Mouse (Mus musculus) myocyte (in vitro differentiated cells): ENCODE data around the gene Morn3. TPM values are rescaled to one million over a fixed set of nuclear protein-coding genes. Genes with fewer than 3 reads are reported as not detected.

ENCODE experiments used
- H3K27me3 ChIP-seq: one replicate; pipeline ENCODE4 v1.6.1; 2011; ENCODE audit not compliant: control insufficient read depth, insufficient read depth, insufficient read length
- H3K36me3 ChIP-seq: one replicate; pipeline ENCODE4 v1.6.1; 2011; ENCODE audit not compliant: control insufficient read depth, insufficient read depth
- H3K4me2 ChIP-seq: one replicate; pipeline ENCODE4 v1.6.1; 2011; ENCODE audit warnings: low read depth, control low read depth
- H3K4me3 ChIP-seq: one replicate; pipeline ENCODE4 v1.5.1; 2011; ENCODE audit warnings: mild to moderate bottlenecking, control low read depth, moderate library complexity
- H3K79me2 ChIP-seq: one replicate; pipeline ENCODE4 v1.6.1; 2011; ENCODE audit not compliant: control insufficient read depth, insufficient read depth
- H3ac ChIP-seq: one replicate; pipeline ENCODE4 v1.6.1; 2011; ENCODE audit not compliant: control insufficient read depth, insufficient read length
- CEBPB ChIP-seq: IDR thresholded peaks from 2 replicates; pipeline ENCODE4 v1.6.1; 2011; ENCODE audit warnings: mild to moderate bottlenecking, moderate library complexity; ENCODE audit not compliant: poor library complexity, insufficient read depth, severe bottlenecking
- E2F4 ChIP-seq: IDR thresholded peaks from one replicate; pipeline ENCODE4 v1.6.1; 2011; ENCODE audit warnings: mild to moderate bottlenecking, control low read depth, moderate library complexity; ENCODE audit not compliant: insufficient read depth
- MAX ChIP-seq: IDR thresholded peaks from one replicate; pipeline ENCODE4 v1.6.1; 2011; ENCODE audit warnings: low read depth, mild to moderate bottlenecking, control low read depth
- MYOD1 ChIP-seq, 3 experiments: IDR thresholded peaks; one replicate each; pipeline ENCODE4 v1.6.1; 2011; ENCODE audit warnings: control low read depth in 2 of 3, low read depth in 2 of 3, mild to moderate bottlenecking in 2 of 3, moderate library complexity in 1 of 3; ENCODE audit not compliant: insufficient read length in 2 of 3, control insufficient read depth in 1 of 3
- MYOG ChIP-seq, 3 experiments: IDR thresholded peaks; one replicate each; pipeline ENCODE4 v1.6.1; 2011; ENCODE audit warnings: control low read depth in 2 of 3, low read depth in 2 of 3, mild to moderate bottlenecking in 2 of 3; ENCODE audit not compliant: insufficient read length in 2 of 3, control insufficient read depth in 1 of 3, insufficient read depth in 1 of 3
- POLR2A ChIP-seq: IDR thresholded peaks from one replicate; pipeline ENCODE4 v1.6.1; 2011; ENCODE audit warnings: low read depth, mild to moderate bottlenecking, control low read depth, moderate library complexity; ENCODE audit not compliant: insufficient read length
- POLR2AphosphoS2 ChIP-seq: IDR thresholded peaks from one replicate; pipeline ENCODE4 v1.6.1; 2011; ENCODE audit warnings: low read depth, control low read depth; ENCODE audit not compliant: insufficient read length
- REST ChIP-seq: IDR thresholded peaks from one replicate; pipeline ENCODE4 v1.6.1; 2011; ENCODE audit warnings: mild to moderate bottlenecking, control low read depth, moderate library complexity; ENCODE audit not compliant: insufficient read depth, insufficient read length
- SRF ChIP-seq: IDR thresholded peaks from one replicate; pipeline ENCODE4 v1.6.1; 2011; ENCODE audit warnings: low read depth; ENCODE audit not compliant: control insufficient read depth, insufficient read length
- TCF12 ChIP-seq: IDR thresholded peaks from one replicate; pipeline ENCODE4 v1.6.1; 2011; ENCODE audit warnings: mild to moderate bottlenecking, control low read depth; ENCODE audit not compliant: poor library complexity, insufficient read depth, severe bottlenecking
- TCF3 ChIP-seq: IDR thresholded peaks from one replicate; pipeline ENCODE4 v1.6.1; 2011; ENCODE audit warnings: low read depth, control low read depth; ENCODE audit not compliant: insufficient read length
- USF1 ChIP-seq: IDR thresholded peaks from one replicate; pipeline ENCODE4 v1.6.1; 2011; ENCODE audit warnings: low read depth, mild to moderate bottlenecking, control low read depth, moderate library complexity
- polyA plus RNA-seq: library from polyadenylated mRNA; unstranded; fragments of >200 nt; fragmentation: generic; extraction: Trizol; gene quantifications from one replicate; pipeline ENCODE4 v1.2.1, GENCODE M21; 2012; ENCODE audit warnings: missing spikeins

The Morn3 gene
- polyA plus RNA-seq, 1 experiment = not detected

DNA sequence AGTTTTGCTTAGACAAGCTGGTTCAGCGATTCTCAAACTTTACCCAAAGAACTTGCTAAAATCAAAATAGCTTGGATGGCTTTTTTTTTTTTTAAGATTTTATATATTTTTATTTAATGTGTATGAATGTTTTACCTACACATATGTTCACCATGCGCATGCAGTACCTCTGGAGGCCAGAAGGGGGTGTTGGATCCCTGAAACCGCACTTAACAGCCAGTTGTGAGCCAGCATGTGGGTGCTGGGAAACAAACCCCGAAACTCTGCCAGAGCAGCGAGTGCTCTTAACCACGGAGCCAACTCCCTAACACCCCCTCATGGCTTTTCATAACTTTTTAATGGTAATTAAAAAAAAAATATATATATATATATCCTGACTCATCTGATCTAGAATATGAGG is 36.0 kb downstream of the Morn3 start:
- Histone ChIP-seq H3K4me2 (no peak overlapping the region), H3K27me3 (no peaks in the 10 kb centered on the region), H3K79me2 (peaks cover 3% of the 10 kb centered on the region), H3ac (no peak overlapping the region), H3K36me3 (no peaks in the 10 kb centered on the region), H3K4me3 (no peak overlapping the region)
- TF ChIP-seq MYOD1 (IDR thresholded peaks at IDR 0.05; ENCODE audit: control insufficient read depth in 1 of 3, insufficient read length in 2 of 3, low read depth in 2 of 3) (no peak), REST (no peak), TCF3 (no peak), CEBPB (no peak), USF1 (no peak), TCF12 (no peak), POLR2AphosphoS2 (no peak), POLR2A (no peak), E2F4 (no peak), SRF (no peak), MYOG (IDR thresholded peaks at IDR 0.05; ENCODE audit: control insufficient read depth in 1 of 3, insufficient read depth in 1 of 3, insufficient read length in 2 of 3, low read depth in 2 of 3) (no peak), MAX (no peak)

DNA sequence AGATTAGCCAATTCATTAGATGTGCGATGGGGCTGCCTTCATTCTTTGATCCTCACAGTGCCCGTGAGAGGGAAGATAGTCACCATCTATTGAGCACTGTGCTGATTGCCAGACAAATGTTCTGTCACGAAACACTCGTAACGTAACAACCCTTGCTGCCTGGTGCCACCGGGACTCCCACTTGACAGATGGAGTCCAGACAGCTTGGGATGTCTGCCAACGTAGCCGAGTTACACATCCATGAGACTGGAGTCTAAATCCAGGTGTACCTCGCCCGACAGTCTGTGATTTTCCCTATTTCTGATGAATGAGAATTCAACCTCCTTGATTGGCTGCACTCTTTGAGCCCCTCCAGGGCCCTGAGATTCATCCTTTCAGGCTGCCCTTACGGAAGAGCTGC is 36.9 kb downstream of the Morn3 start:
- Histone ChIP-seq H3K4me3 (no peak overlapping the region), H3K79me2 (no peaks in the 10 kb centered on the region), H3ac (no peak overlapping the region), H3K4me2 (peak overlapping the region; percentile 77), H3K27me3 (no peaks in the 10 kb centered on the region), H3K36me3 (no peaks in the 10 kb centered on the region)
- TF ChIP-seq POLR2A (no peak), TCF12 (no peak), TCF3 (no peak), REST (no peak), USF1 (no peak), MAX (no peak), E2F4 (no peak), CEBPB (no peak), POLR2AphosphoS2 (no peak), MYOG (IDR thresholded peaks at IDR 0.05; ENCODE audit: control insufficient read depth in 1 of 3, insufficient read depth in 1 of 3, insufficient read length in 2 of 3, low read depth in 2 of 3) (peak in 1 of 3 experiments; percentile 6), MYOD1 (IDR thresholded peaks at IDR 0.05; ENCODE audit: control insufficient read depth in 1 of 3, insufficient read length in 2 of 3, low read depth in 2 of 3) (peak in 1 of 3 experiments; percentile 44), SRF (no peak)

DNA sequence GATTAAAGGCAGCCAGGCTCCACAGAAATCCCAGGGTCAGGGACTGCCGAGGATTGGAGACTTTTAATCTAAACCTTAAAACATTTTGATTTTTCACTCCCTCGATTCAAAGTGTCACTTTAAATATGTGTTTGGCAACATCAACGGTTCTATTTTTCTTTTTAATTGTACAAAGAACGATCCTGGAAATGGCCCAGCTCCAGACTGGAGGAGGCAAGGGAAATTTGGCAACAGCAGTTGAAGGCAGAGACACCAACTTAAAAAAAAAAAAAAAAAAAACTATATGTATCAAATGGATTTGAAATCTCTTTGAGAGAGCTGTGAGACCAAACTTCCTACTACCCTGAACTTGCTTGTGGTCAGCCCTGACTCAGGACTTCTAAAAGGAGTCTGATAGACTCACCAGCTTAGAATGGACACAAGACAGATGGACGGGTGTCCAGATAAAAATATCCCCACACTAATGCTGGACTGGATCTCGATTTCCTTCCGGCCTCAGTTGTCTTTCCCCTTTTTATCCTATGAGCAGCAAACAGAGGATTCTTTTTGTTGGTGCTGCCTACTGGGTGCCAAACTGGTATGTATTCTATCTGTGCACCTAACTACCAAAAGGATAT is 37.8 kb downstream of the Morn3 start:
- H3K79me2 ChIP-seq = no peaks in the 10 kb centered on the region
- no peak overlapping the region for H3K4me3 ChIP-seq
- no peaks in the 10 kb centered on the region for H3K36me3 ChIP-seq
- peak overlapping the region; percentile 77 for H3K4me2 ChIP-seq
- peak in 1 of 3 experiments; percentile 34 for TF ChIP-seq MYOD1 (IDR thresholded peaks at IDR 0.05; ENCODE audit: control insufficient read depth in 1 of 3, insufficient read length in 2 of 3, low read depth in 2 of 3)
- TF ChIP-seq SRF = no peak
- TF ChIP-seq MYOG (IDR thresholded peaks at IDR 0.05; ENCODE audit: control insufficient read depth in 1 of 3, insufficient read depth in 1 of 3, insufficient read length in 2 of 3, low read depth in 2 of 3) = peak in 1 of 3 experiments; percentile 44
- H3ac ChIP-seq = no peak overlapping the region
- H3K27me3 ChIP-seq = no peaks in the 10 kb centered on the region

DNA sequence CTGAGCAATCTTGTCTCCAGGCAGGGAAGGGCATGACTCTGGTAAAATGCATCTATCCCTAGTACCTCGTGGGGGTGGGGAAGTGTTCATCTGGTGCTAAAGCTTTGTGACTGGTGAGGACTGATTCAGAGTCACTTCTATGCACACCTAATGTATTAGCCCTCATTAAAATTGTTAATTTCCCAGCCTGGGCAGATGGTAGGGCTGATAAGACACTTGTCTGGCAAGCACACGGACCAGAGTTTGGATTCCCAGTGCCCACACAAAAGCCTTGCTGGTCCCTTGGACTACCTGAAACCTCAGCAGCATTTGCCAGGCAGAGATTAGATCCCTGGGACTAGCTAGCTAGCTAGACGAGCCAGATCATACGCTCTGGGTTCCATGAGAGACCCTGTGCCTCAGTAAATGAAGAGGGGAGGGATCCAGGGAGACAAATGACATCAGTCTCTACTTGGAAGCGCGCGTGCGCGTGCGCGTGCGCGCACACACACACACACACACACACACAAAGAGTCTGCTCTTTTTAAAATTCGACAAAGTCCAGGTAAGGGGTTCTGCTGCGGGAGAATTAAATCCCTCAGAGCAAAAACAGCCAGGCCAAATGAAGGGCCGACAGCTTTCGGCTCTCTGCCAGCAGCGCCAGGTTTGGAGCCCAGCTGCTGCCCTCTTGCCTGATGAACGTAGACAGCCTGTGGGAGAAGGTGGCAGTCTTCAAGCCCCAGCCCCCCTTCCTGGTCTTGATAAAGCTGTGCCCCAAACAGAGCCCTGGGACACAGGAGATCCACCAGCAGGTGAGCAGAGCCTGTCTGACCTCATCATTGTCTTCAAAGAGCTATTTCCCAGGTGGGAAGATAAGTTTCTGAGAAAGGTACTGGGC is 40.9 kb downstream of the Morn3 start:
- Histone ChIP-seq H3K36me3 (no peaks in the 10 kb centered on the region), H3ac (no peak overlapping the region), H3K79me2 (no peaks in the 10 kb centered on the region), H3K27me3 (no peaks in the 10 kb centered on the region), H3K4me2 (no peak overlapping the region), H3K4me3 (no peak overlapping the region)
- no peak for TF ChIP-seq POLR2AphosphoS2
- TF ChIP-seq CEBPB = no peak
- TF ChIP-seq E2F4 = no peak
- no peak for TF ChIP-seq POLR2A
- peak in 2 of 3 experiments; percentile 54 to 64 for TF ChIP-seq MYOD1 (IDR thresholded peaks at IDR 0.05; ENCODE audit: control insufficient read depth in 1 of 3, insufficient read length in 2 of 3, low read depth in 2 of 3)
- TF ChIP-seq TCF3 = no peak
- no peak for TF ChIP-seq USF1
- TF ChIP-seq MAX = no peak
- no peak for TF ChIP-seq REST
- TF ChIP-seq TCF12 = no peak
- no peak for TF ChIP-seq SRF
- peak in 1 of 3 experiments; percentile 65 for TF ChIP-seq MYOG (IDR thresholded peaks at IDR 0.05; ENCODE audit: control insufficient read depth in 1 of 3, insufficient read depth in 1 of 3, insufficient read length in 2 of 3, low read depth in 2 of 3)
